Mouse (Mus musculus): Measurements from ENCODE around the gene Atg16l2.

- TF ChIP-seq CTCF (IDR thresholded peaks at IDR 0.05; ENCODE audit: extremely low read depth, insufficient read depth, insufficient read length, insufficient replicate concordance), result peak; percentile 39; the same call in 1 of the 2 replicates
- peak; percentile 68 for TF ChIP-seq POLR2A (IDR thresholded peaks at IDR 0.05; ENCODE audit: low read depth, low read length)
Measured at GRCm38 (mm10) chr7:101301881-101302456, at the start of gene Atg16l2.
